In genomic region chr13:100843016-100843725, GRCm38 (mm10) we compare ENCODE assay signal across 8 mouse cellular contexts. TPM values are rescaled to one million over a fixed set of nuclear protein-coding genes. Genes with fewer than 3 reads are reported as not detected.
A peak's percentile ranks its signal among the peaks of the same experiment; 100 is the strongest.
DNase-seq lines count a peak whose midpoint lies in the region; ATAC-seq lines count a peak whose summit lies in the region.
"Had no signal": no experiment of that assay in that cellular context is flagged by ENCODE, and none has a peak within 500 bp of the region (broad histone marks: within the 10 kb centered on the region; RNA-seq: fewer than 3 reads in every experiment).

No protein-coding gene starts in this region.

- no peak overlapping the region for H3K4me2 ChIP-seq in liver, embryonic 13.5 days
- H3K4me2 ChIP-seq: lung, embryonic 15.5 days had no signal

- WGBS in liver, embryonic 13.5 days (ENCODE audit: insufficient replicate concordance): 53% methylated on average over 7 of the region's 7 CpGs
- WGBS in limb, embryonic 10.5 days: 85% methylated on average over 7 of the region's 7 CpGs

- H3K9me3 ChIP-seq in liver, embryonic 13.5 days (replicated peaks): no peaks in the 10 kb centered on the region
- no peaks in the 10 kb centered on the region for H3K9me3 ChIP-seq in limb, embryonic 10.5 days (replicated peaks)
- H3K9me3 ChIP-seq: lung, embryonic 15.5 days had no signal

- ATAC-seq in liver, embryonic 13.5 days (ENCODE audit: low read depth): peak; percentile 34; the same call in 1 of the 2 replicates

- peak; percentile 50 for DNase-seq in MN1 (ENCODE audit: low spot score)
- peak; percentile 55 for DNase-seq in adrenal gland, postnatal 10 days
- DNase-seq in heart, postnatal 10 days: peak; percentile 83 to 87
- DNase-seq in liver, embryonic 13.5 days: no peak
- no peak for DNase-seq in Muller cell, postnatal 12 days (ENCODE audit: inconsistent ontology term)
- no peak for DNase-seq in embryo, embryonic 10.5 days (ENCODE audit: low spot score)
- no peak for DNase-seq in limb, embryonic 10.5 days (ENCODE audit: low spot score)

- intact Hi-C loops in heart, postnatal 10 days (cut with DNase I): no loop called here

- no peak overlapping the region for H3K27ac ChIP-seq in liver, embryonic 13.5 days
- H3K27ac ChIP-seq in limb, embryonic 10.5 days: no peak overlapping the region
- H3K27ac ChIP-seq: lung, embryonic 15.5 days had no signal

- H3K36me3 ChIP-seq in liver, embryonic 13.5 days: no peaks in the 10 kb centered on the region
- no peaks in the 10 kb centered on the region for H3K36me3 ChIP-seq in limb, embryonic 10.5 days
- H3K36me3 ChIP-seq: lung, embryonic 15.5 days had no signal

- no peaks in the 10 kb centered on the region for H3K27me3 ChIP-seq in liver, embryonic 13.5 days
- H3K27me3 ChIP-seq in limb, embryonic 10.5 days (ENCODE audit: low read depth, poor library complexity, severe bottlenecking): no peaks in the 10 kb centered on the region
- H3K27me3 ChIP-seq: lung, embryonic 15.5 days had no signal

- H3K4me3 ChIP-seq in liver, embryonic 13.5 days (replicated peaks): no peak overlapping the region
- H3K4me3 ChIP-seq in limb, embryonic 10.5 days: no peak overlapping the region
- H3K4me3 ChIP-seq: lung, embryonic 15.5 days had no signal

- no peak overlapping the region for H3K9ac ChIP-seq in liver, embryonic 13.5 days
- H3K9ac ChIP-seq: lung, embryonic 15.5 days had no signal

- H3K4me1 ChIP-seq in liver, embryonic 13.5 days (replicated peaks): no peaks in the 10 kb centered on the region
- no peaks in the 10 kb centered on the region for H3K4me1 ChIP-seq in limb, embryonic 10.5 days
- H3K4me1 ChIP-seq: lung, embryonic 15.5 days had no signal

RNA-seq across cellular contexts. Expression of gene Slc30a5, which starts 9.9 kb away (rescaled TPM):
- 10 to 100 TPM; 47.4 to 47.5 TPM for total RNA-seq in adrenal gland, postnatal 10 days (2021)
- total RNA-seq in heart, postnatal 10 days (2021): 10 to 100 TPM; 28.9 to 32.2 TPM
- polyA plus RNA-seq in liver, embryonic 13.5 days (2015; fragmentation: Nextera tagmentation; extraction: Ambion mirVana): 27.0 and 34.3 TPM in 2 replicates
- polyA plus RNA-seq in limb, embryonic 10.5 days (2016; fragmentation: Nextera tagmentation; extraction: Ambion mirVana): 44.8 and 45.2 TPM in 2 replicates

RNA-seq across cellular contexts. Expression of gene Ccnb1, which starts 56.8 kb away (rescaled TPM):
- total RNA-seq in adrenal gland, postnatal 10 days (2021): 10 to 100 TPM; 25.6 to 35.0 TPM
- total RNA-seq in heart, postnatal 10 days (2021): 10 to 100 TPM; 19.3 to 27.8 TPM
- 277 and 297 TPM in 2 replicates for polyA plus RNA-seq in liver, embryonic 13.5 days (2015; fragmentation: Nextera tagmentation; extraction: Ambion mirVana)
- polyA plus RNA-seq in limb, embryonic 10.5 days (2016; fragmentation: Nextera tagmentation; extraction: Ambion mirVana): 406 and 409 TPM in 2 replicates

Comparison
In these comparisons a context has a peak if more than half of its experiments do, and no peak if none do; other contexts are left out.
1. DNase-seq: peak in MN1 (single experiment), adrenal gland, postnatal 10 days (single experiment) and heart, postnatal 10 days (2 of 2); none in liver, embryonic 13.5 days (single experiment), Muller cell, postnatal 12 days (single experiment), embryo, embryonic 10.5 days (single experiment) and limb, embryonic 10.5 days (single experiment).